Mouse (Mus musculus): Measurements from ENCODE around the gene 4930558C23Rik. TPM values are rescaled to one million over a fixed set of nuclear protein-coding genes. Genes with fewer than 3 reads are reported as not detected.

4930558C23Rik gene
- not detected in 2 replicates for total RNA-seq (2023)

DNA sequence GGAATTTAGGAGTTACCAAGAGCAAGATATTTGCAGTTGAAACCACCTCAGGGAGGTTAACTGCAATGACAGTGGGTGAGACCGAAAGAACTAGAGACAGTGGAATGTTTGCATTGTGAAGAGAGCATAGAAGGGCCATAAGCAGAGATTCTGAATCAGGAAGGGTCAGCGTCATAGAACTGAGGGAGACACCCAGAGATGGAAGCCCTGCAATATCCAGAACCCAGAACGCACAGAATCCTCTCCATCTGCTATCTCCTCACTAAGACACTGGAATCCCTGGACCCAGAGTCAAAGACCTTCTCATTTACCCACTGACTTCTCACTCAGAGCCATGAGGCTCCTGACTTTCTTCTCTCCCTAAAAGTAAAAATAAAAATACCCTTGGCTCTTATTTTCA, at the start of gene 4930558C23Rik:
Gene 4930558C23Rik, minus strand, starts transcription at position 101 of the 400 bp plus-strand sequence.

DNA sequence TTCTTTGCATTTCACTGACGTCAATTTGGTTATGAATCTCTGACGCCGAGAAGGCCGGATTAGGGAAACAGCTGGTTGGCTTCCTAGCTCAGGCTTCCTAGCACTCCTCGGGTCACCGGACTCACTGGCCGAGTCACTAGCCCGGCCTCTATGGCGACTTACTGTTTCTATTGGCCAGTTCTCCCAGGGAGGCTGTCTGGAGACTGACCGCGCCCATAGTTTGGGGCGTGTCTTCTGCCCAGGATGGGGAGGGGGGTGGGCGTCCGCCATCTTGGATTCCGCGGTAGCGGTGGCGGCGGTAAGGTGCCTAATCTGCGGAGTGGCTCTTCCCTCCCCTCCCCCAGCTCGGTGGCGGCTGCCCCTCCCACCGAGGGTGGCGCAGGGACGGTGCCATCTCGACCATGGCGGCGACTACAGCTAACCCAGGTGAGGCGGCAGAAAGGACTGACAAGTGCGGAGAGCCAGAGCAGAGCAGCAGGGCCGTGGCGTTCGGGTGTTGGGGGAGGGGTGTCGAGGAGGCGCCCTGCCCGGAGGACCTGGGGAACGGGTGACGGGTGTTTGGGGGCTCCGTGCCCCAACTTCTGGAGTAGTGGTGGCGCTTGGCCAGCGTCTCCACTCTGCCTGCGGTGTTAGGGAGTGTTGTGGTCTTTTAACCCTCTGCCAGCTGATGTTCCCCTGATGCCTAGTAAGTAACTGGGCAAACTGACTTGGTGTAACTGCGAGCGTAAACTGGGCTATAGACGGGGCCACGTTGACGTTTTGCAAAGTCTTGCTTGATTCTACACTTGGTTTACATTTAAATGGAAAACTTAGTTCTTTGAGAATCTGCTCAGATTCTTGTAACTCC, 31.7 kb upstream of the 4930558C23Rik start, which contains the start of gene Arnt:
Gene Arnt, plus strand, starts transcription at position 253 of the 847 bp plus-strand sequence.

DNA sequence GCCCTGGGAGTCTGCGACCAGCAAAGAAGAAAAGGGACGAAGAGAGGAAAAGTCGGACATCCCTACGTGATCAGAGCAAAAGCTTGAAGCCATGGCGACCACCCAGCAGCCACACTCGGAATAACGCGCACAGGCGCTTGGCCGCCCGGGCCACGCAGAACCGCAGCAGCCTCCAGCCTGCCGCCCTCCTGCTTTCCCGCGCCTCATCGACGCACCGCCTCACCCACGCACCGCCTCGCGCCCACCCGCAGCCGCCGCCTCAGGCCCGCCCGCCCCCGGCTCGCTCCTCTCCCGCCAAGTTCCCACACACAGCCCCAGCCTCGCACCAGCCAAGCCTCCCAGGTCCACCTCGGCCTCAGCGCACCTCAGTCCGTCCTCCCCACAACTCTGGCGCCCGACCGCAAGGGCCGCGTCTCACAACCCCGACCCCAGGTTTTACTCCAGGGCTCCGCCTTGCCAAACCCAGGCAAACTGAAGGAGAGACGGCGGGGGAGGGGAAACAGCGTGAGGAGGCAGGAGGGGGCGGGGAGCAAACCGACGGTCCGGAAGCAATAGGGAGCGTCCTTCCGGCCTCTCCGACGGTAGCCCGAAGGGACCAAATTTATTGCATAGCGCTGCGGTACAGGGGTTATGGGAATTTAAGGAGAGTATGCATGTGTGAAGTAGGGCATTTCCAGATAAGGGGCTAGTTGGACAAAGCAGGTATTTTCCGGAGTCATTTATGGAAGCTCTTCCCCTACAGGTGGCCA, 45.8 kb downstream of the 4930558C23Rik start, which contains the start of gene Setdb1:
Gene Setdb1, minus strand, starts transcription at position 502 of the 749 bp plus-strand sequence.

Other genes with a start within 250 kb of the 4930558C23Rik start
- gene Sema6c, start 242.4 kb downstream of the 4930558C23Rik start, total RNA-seq (2023), result 1.2 and 1.7 TPM in 2 replicates
- gene Gabpb2, start 184.9 kb downstream of the 4930558C23Rik start, total RNA-seq (2023), result 35.0 and 43.7 TPM in 2 replicates
- gene Cdc42se1, start 174.1 kb downstream of the 4930558C23Rik start, total RNA-seq (2023), result 256 and 259 TPM in 2 replicates
- 1.3 and 2.7 TPM in 2 replicates for gene Mllt11, start 170.7 kb downstream of the 4930558C23Rik start, total RNA-seq (2023)
- 0.27 and 0.38 TPM in 2 replicates for gene Gm128, start 161.2 kb downstream of the 4930558C23Rik start, total RNA-seq (2023)
- gene Bnipl, start 151.6 kb downstream of the 4930558C23Rik start, total RNA-seq (2023), result not detected in 2 replicates
- 188 and 238 TPM in 2 replicates for gene Mindy1, start 121.5 kb downstream of the 4930558C23Rik start, total RNA-seq (2023)
- 31.3 and 33.0 TPM in 2 replicates for gene Prune1, start 120.8 kb downstream of the 4930558C23Rik start, total RNA-seq (2023)
- gene Anxa9, start 95.7 kb downstream of the 4930558C23Rik start, total RNA-seq (2023), result 1.5 and 1.7 TPM in 2 replicates
- gene Cers2, start 88.0 kb downstream of the 4930558C23Rik start, total RNA-seq (2023), result 135 and 163 TPM in 2 replicates
- 15.1 and 20.1 TPM in 2 replicates for gene Setdb1, start 45.6 kb downstream of the 4930558C23Rik start, total RNA-seq (2023)
- gene Arnt, start 31.5 kb upstream of the 4930558C23Rik start, total RNA-seq (2023), result 61.9 and 86.8 TPM in 2 replicates
- 0.41 and 1.2 TPM in 2 replicates for gene Ctsk, start 96.4 kb upstream of the 4930558C23Rik start, total RNA-seq (2023)
- 118 and 145 TPM in 2 replicates for gene Ctss, start 123.9 kb upstream of the 4930558C23Rik start, total RNA-seq (2023)
- not detected in 2 replicates for gene Hormad1, start 156.8 kb upstream of the 4930558C23Rik start, total RNA-seq (2023)
- 16.3 and 16.9 TPM in 2 replicates for gene Golph3l, start 186.1 kb upstream of the 4930558C23Rik start, total RNA-seq (2023)
- gene Ensa, start 222.2 kb upstream of the 4930558C23Rik start, total RNA-seq (2023), result 78.0 and 82.9 TPM in 2 replicates